Mouse (Mus musculus) megakaryocyte-erythroid progenitor cell, adult 5-6 weeks (primary cell): Measurements from ENCODE around the gene Ccr8. TPM values are rescaled to one million over a fixed set of nuclear protein-coding genes. Genes with fewer than 3 reads are reported as not detected.
"Not testable (repeated sequence)": the region's sequence is repeated elsewhere in the genome, so short reads cannot be mapped to it uniquely, and the experiment has no call there.

ENCODE experiments used
- ATAC-seq: replicated peaks from 2 replicates; pipeline ENCODE4 v1.8.0; 2016; ENCODE audit warnings: mild to moderate bottlenecking, inconsistent platforms; ENCODE audit not compliant: severe bottlenecking, poor library complexity, low FRiP score, low TSS enrichment
- total RNA-seq, 2 experiments: library from RNA; stranded (forward) in 1 of 2; stranded (reverse) in 1 of 2; fragments of 200-1000, 215-1000 nt in 1 of 2; fragments of >200 nt in 1 of 2; fragmentation: Nextera tagmentation in 1 of 2; gene quantifications; 2 replicates each; pipeline ENCODE4 v1.2.3; 2014 to 2017

Ccr8 gene
- total RNA-seq, 2 experiments from 2014 or later: not detected

- ATAC-seq: 0 out of 2 replicates have a peak, but pooled peaks have one; percentile 30
Observed at GRCm38 (mm10) chr9:120083158-120083894, 8.6 kb upstream of the Ccr8 start.

GRCm38 (mm10) chr9:120084406-120084805, 7.5 kb upstream of the Ccr8 start:
- ATAC-seq: no peak

- ATAC-seq: no peak
Observed at GRCm38 (mm10) chr9:120089125-120089524, 2.8 kb upstream of the Ccr8 start.

- no peak for ATAC-seq
Observed at GRCm38 (mm10) chr9:120091086-120091485, 828 bp upstream of the Ccr8 start.

GRCm38 (mm10) chr9:120093701-120094100, 1.8 kb downstream of the Ccr8 start:
- no peak for ATAC-seq

- ATAC-seq: no peak
Observed at GRCm38 (mm10) chr9:120095886-120096285, 4.0 kb downstream of the Ccr8 start.

- peak; percentile 77 for ATAC-seq
Observed at GRCm38 (mm10) chr9:120098682-120099081, 6.8 kb downstream of the Ccr8 start.

GRCm38 (mm10) chr9:120099304-120099703, 7.4 kb downstream of the Ccr8 start:
- no peak for ATAC-seq

GRCm38 (mm10) chr9:120101165-120101564, 9.3 kb downstream of the Ccr8 start:
- no peak for ATAC-seq

GRCm38 (mm10) chr9:120108953-120109352, 17.0 kb downstream of the Ccr8 start:
- ATAC-seq: not testable (repeated sequence)

GRCm38 (mm10) chr9:120110211-120111018, 18.5 kb downstream of the Ccr8 start, which contains the start of gene Slc25a38:
Gene Slc25a38 (plus strand): TSS chr9:120110374.
- peak; percentile 79 for ATAC-seq

GRCm38 (mm10) chr9:120111156-120111945, 19.4 kb downstream of the Ccr8 start:
- no peak for ATAC-seq

- peak; percentile 34 for ATAC-seq
Observed at GRCm38 (mm10) chr9:120112472-120112871, 20.6 kb downstream of the Ccr8 start.

GRCm38 (mm10) chr9:120113456-120113855, 21.5 kb downstream of the Ccr8 start:
- ATAC-seq: no peak

GRCm38 (mm10) chr9:120114051-120114788, 22.3 kb downstream of the Ccr8 start:
- ATAC-seq: no peak

GRCm38 (mm10) chr9:120114789-120115151, 22.9 kb downstream of the Ccr8 start:
- peak; percentile 4; the same call in 1 of the 2 replicates for ATAC-seq

GRCm38 (mm10) chr9:120115580-120115979, 23.7 kb downstream of the Ccr8 start:
- peak; percentile 75 for ATAC-seq

- peak; percentile 55 for ATAC-seq
Observed at GRCm38 (mm10) chr9:120116184-120116624, 24.3 kb downstream of the Ccr8 start.

GRCm38 (mm10) chr9:120118212-120118611, 26.3 kb downstream of the Ccr8 start:
- no peak for ATAC-seq
